Mouse (Mus musculus): ENCODE measurements around the gene Olfr1537. TPM values are rescaled to one million over a fixed set of nuclear protein-coding genes. Genes with fewer than 3 reads are reported as not detected.

Olfr1537 gene
- not detected in 2 replicates for polyA plus RNA-seq (2012; rRNA removed)

- no peaks in the 10 kb centered on the region for H3K27me3 ChIP-seq (ENCODE audit: control insufficient read depth, insufficient read depth, low read length)
- H3K27ac ChIP-seq (ENCODE audit: control insufficient read depth, insufficient read depth, low read depth, low read length), result no peak within 1 kb of the TSS
- H3K36me3 ChIP-seq (ENCODE audit: control insufficient read depth, insufficient read depth, low read length), result no peaks in the 10 kb centered on the region
- TF ChIP-seq POLR2A (IDR thresholded peaks at IDR 0.05; ENCODE audit: control insufficient read depth, low read depth, low read length) (no peak), CTCF (IDR thresholded peaks at IDR 0.05; ENCODE audit: control insufficient read depth, insufficient read depth, insufficient replicate concordance, low read depth, low read length) (no peak)
- no peak within 1 kb of the TSS for H3K4me3 ChIP-seq (ENCODE audit: control insufficient read depth, low read depth, low read length)
- H3K4me1 ChIP-seq (ENCODE audit: control insufficient read depth, insufficient read depth, low read length), result no peaks in the 10 kb centered on the region
These were observed at the start of gene Olfr1537 for GRCm38 (mm10) chr9:39249894-39250293. TSS of gene Olfr1537 (minus strand) at chr9:39249994.

GRCm38 (mm10) chr9:39287136-39287535 lies 37.3 kb upstream of the Olfr1537 start:
- no peak for TF ChIP-seq POLR2A (IDR thresholded peaks at IDR 0.05; ENCODE audit: control insufficient read depth, low read depth, low read length)
- TF ChIP-seq CTCF (IDR thresholded peaks at IDR 0.05; ENCODE audit: control insufficient read depth, insufficient read depth, insufficient replicate concordance, low read depth, low read length), result no peak
- H3K27ac ChIP-seq (ENCODE audit: control insufficient read depth, insufficient read depth, low read depth, low read length), result no peak overlapping the region
- no peaks in the 10 kb centered on the region for H3K36me3 ChIP-seq (ENCODE audit: control insufficient read depth, insufficient read depth, low read length)
- H3K4me3 ChIP-seq (ENCODE audit: control insufficient read depth, low read depth, low read length), result no peak overlapping the region
- no peaks in the 10 kb centered on the region for H3K4me1 ChIP-seq (ENCODE audit: control insufficient read depth, insufficient read depth, low read length)
- H3K27me3 ChIP-seq (ENCODE audit: control insufficient read depth, insufficient read depth, low read length), result no peaks in the 10 kb centered on the region

GRCm38 (mm10) chr9:39276718-39277117 lies 26.9 kb upstream of the Olfr1537 start, which contains the start of gene Olfr945:
TSS of gene Olfr945 (minus strand) at chr9:39276818.
- Histone ChIP-seq H3K27me3 (ENCODE audit: control insufficient read depth, insufficient read depth, low read length) (no peaks in the 10 kb centered on the region), H3K4me3 (ENCODE audit: control insufficient read depth, low read depth, low read length) (no peak within 1 kb of the TSS), H3K27ac (ENCODE audit: control insufficient read depth, insufficient read depth, low read depth, low read length) (no peak within 1 kb of the TSS), H3K4me1 (ENCODE audit: control insufficient read depth, insufficient read depth, low read length) (no peaks in the 10 kb centered on the region), H3K36me3 (ENCODE audit: control insufficient read depth, insufficient read depth, low read length) (no peaks in the 10 kb centered on the region)
- TF ChIP-seq CTCF (IDR thresholded peaks at IDR 0.05; ENCODE audit: control insufficient read depth, insufficient read depth, insufficient replicate concordance, low read depth, low read length) (no peak), POLR2A (IDR thresholded peaks at IDR 0.05; ENCODE audit: control insufficient read depth, low read depth, low read length) (no peak)

- Histone ChIP-seq H3K4me1 (ENCODE audit: control insufficient read depth, insufficient read depth, low read length) (no peaks in the 10 kb centered on the region), H3K4me3 (ENCODE audit: control insufficient read depth, low read depth, low read length) (no peak within 1 kb of the TSS), H3K27ac (ENCODE audit: control insufficient read depth, insufficient read depth, low read depth, low read length) (no peak within 1 kb of the TSS), H3K36me3 (ENCODE audit: control insufficient read depth, insufficient read depth, low read length) (no peaks in the 10 kb centered on the region), H3K27me3 (ENCODE audit: control insufficient read depth, insufficient read depth, low read length) (no peaks in the 10 kb centered on the region)
- TF ChIP-seq CTCF (IDR thresholded peaks at IDR 0.05; ENCODE audit: control insufficient read depth, insufficient read depth, insufficient replicate concordance, low read depth, low read length), result no peak
- no peak for TF ChIP-seq POLR2A (IDR thresholded peaks at IDR 0.05; ENCODE audit: control insufficient read depth, low read depth, low read length)
These were observed 48.2 kb downstream of the Olfr1537 start, which contains the start of gene Olfr944 for GRCm38 (mm10) chr9:39201620-39202019. TSS of gene Olfr944 (plus strand) at chr9:39201920.

Other genes with a start within 250 kb of the Olfr1537 start
- not detected in 2 replicates for gene Olfr146, start 226.6 kb downstream of the Olfr1537 start, polyA plus RNA-seq (2012; rRNA removed)
- not detected in 2 replicates for gene Olfr937, start 185.0 kb downstream of the Olfr1537 start, polyA plus RNA-seq (2012; rRNA removed)
- not detected in 2 replicates for gene Olfr938, start 171.1 kb downstream of the Olfr1537 start, polyA plus RNA-seq (2012; rRNA removed)
- 0.51 and 0.79 TPM in 2 replicates for gene Olfr27, start 121.9 kb downstream of the Olfr1537 start, polyA plus RNA-seq (2012; rRNA removed)
- gene Olfr943, start 83.7 kb downstream of the Olfr1537 start, polyA plus RNA-seq (2012; rRNA removed), result not detected in 2 replicates
- not detected in 2 replicates for gene Olfr944, start 48.1 kb downstream of the Olfr1537 start, polyA plus RNA-seq (2012; rRNA removed)
- gene Olfr945, start 26.8 kb upstream of the Olfr1537 start, polyA plus RNA-seq (2012; rRNA removed), result not detected in 2 replicates
- not detected in 2 replicates for gene Olfr948, start 76.1 kb upstream of the Olfr1537 start, polyA plus RNA-seq (2012; rRNA removed)
- not detected in 2 replicates for gene Olfr951, start 137.4 kb upstream of the Olfr1537 start, polyA plus RNA-seq (2012; rRNA removed)
- not detected in 2 replicates for gene Olfr952, start 177.2 kb upstream of the Olfr1537 start, polyA plus RNA-seq (2012; rRNA removed)
- not detected in 2 replicates for gene Olfr954, start 206.7 kb upstream of the Olfr1537 start, polyA plus RNA-seq (2012; rRNA removed)
- gene Olfr955, start 221.9 kb upstream of the Olfr1537 start, polyA plus RNA-seq (2012; rRNA removed), result not detected in 2 replicates
- gene Olfr44, start 244.0 kb upstream of the Olfr1537 start, polyA plus RNA-seq (2012; rRNA removed), result not detected in 2 replicates

Measured in testis, adult 2 months (tissue).